Mouse (Mus musculus): ENCODE data around the gene Kcng4. TPM values are rescaled to one million over a fixed set of nuclear protein-coding genes. Genes with fewer than 3 reads are reported as not detected.

Gene Kcng4
- polyA plus RNA-seq, 1 experiment from 2014 or later = 0.14 TPM

DNA sequence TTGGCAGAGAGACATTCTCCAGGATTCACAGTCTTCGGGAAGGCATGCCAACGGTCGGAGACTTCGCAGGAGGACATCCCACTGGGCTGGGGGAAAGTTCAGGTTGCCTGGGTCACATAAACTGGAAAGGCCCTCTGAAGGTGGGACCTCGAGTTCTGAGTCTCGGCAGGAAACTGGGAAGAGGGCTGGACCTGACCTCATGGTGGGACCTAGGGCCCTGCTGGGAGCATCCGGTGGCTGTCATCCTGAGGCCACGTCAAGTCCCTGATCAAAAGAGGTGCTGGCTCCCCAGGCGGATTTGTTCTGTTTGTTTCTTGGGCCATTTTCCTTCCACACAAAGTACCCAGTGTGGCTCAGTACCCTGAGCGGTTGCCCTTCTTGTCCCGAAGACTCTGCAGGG lies 28.0 kb upstream of the Kcng4 start:
- H3K27me3 ChIP-seq (replicated peaks) = peaks cover 15% of the 10 kb centered on the region; the same call in 1 of the 2 replicates
- H3K36me3 ChIP-seq = no peaks in the 10 kb centered on the region
- H3K9ac ChIP-seq (replicated peaks) = no peak overlapping the region
- no peak overlapping the region for H3K4me2 ChIP-seq
- H3K4me3 ChIP-seq (replicated peaks) = no peak overlapping the region
- ATAC-seq (ENCODE audit: low FRiP score) = no peak
- peaks cover 12% of the 10 kb centered on the region for H3K4me1 ChIP-seq
- no peak overlapping the region for H3K27ac ChIP-seq (replicated peaks)
- H3K9me3 ChIP-seq (replicated peaks) = no peaks in the 10 kb centered on the region
- WGBS = 60% methylated on average over 11 of the region's 11 CpGs

DNA sequence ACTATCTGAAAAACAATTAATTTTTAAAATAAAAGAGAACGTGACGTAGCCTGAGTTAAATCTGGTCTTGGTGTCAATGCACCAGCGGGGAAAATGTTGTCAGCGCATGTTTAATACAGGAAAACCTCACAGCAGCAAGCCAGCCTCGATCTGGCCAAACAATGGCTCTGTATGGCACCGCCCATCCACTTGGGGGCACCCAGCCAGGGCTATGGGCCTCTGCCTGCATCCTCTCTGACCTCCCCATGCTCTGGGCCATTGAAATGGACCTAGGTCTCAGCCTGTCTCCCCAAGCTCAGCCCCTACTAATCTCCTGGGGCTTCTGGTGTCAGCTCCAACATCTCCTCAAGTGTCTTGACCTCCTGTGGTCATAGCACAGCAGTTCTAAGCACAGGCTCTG lies 26.4 kb upstream of the Kcng4 start:
- H3K4me2 ChIP-seq = no peak overlapping the region
- ATAC-seq (ENCODE audit: low FRiP score) = no peak

GRCm38 (mm10) chr8:119661081-119661480 lies 25.6 kb upstream of the Kcng4 start:
- H3K4me1 ChIP-seq = peaks cover 9% of the 10 kb centered on the region
- no peaks in the 10 kb centered on the region for H3K36me3 ChIP-seq
- WGBS = 7% methylated on average over 9 of the region's 9 CpGs
- no peaks in the 10 kb centered on the region for H3K9me3 ChIP-seq (replicated peaks)
- H3K27me3 ChIP-seq (replicated peaks) = peaks cover 1% of the 10 kb centered on the region; the same call in 1 of the 2 replicates
- H3K9ac ChIP-seq (replicated peaks) = no peak overlapping the region
- H3K4me2 ChIP-seq = no peak overlapping the region
- ATAC-seq (ENCODE audit: low FRiP score) = no peak
- H3K27ac ChIP-seq (replicated peaks) = no peak overlapping the region
- H3K4me3 ChIP-seq (replicated peaks) = no peak overlapping the region

More for the DNA sequence above, 26.4 kb upstream of the Kcng4 start:
- no peak overlapping the region for H3K4me3 ChIP-seq (replicated peaks)
- peaks cover 12% of the 10 kb centered on the region for H3K4me1 ChIP-seq
- H3K9me3 ChIP-seq (replicated peaks) = no peaks in the 10 kb centered on the region
- 62% methylated on average over 6 of the region's 6 CpGs for WGBS
- no peak overlapping the region for H3K27ac ChIP-seq (replicated peaks)
- no peak overlapping the region for H3K9ac ChIP-seq (replicated peaks)
- peaks cover 9% of the 10 kb centered on the region; the same call in 1 of the 2 replicates for H3K27me3 ChIP-seq (replicated peaks)
- H3K36me3 ChIP-seq = no peaks in the 10 kb centered on the region

GRCm38 (mm10) chr8:119656709-119657464 lies 21.4 kb upstream of the Kcng4 start:
- Histone ChIP-seq H3K4me2 (no peak overlapping the region), H3K27ac (replicated peaks) (no peak overlapping the region), H3K4me1 (peaks cover 9% of the 10 kb centered on the region), H3K4me3 (replicated peaks) (no peak overlapping the region), H3K36me3 (no peaks in the 10 kb centered on the region), H3K27me3 (replicated peaks) (no peaks in the 10 kb centered on the region), H3K9ac (replicated peaks) (no peak overlapping the region), H3K9me3 (replicated peaks) (no peaks in the 10 kb centered on the region)
- WGBS = 57% methylated on average over 5 of the region's 5 CpGs
- ATAC-seq (ENCODE audit: low FRiP score) = no peak

GRCm38 (mm10) chr8:119651324-119651723 lies 15.8 kb upstream of the Kcng4 start:
- no peaks in the 10 kb centered on the region for H3K36me3 ChIP-seq
- 76% methylated on average over 2 of the region's 2 CpGs for WGBS
- H3K9ac ChIP-seq (replicated peaks) = no peak overlapping the region
- H3K4me1 ChIP-seq = no peaks in the 10 kb centered on the region
- no peak for ATAC-seq (ENCODE audit: low FRiP score)
- H3K4me3 ChIP-seq (replicated peaks) = no peak overlapping the region
- no peak overlapping the region for H3K27ac ChIP-seq (replicated peaks)
- H3K9me3 ChIP-seq (replicated peaks) = no peaks in the 10 kb centered on the region
- no peaks in the 10 kb centered on the region for H3K27me3 ChIP-seq (replicated peaks)
- no peak overlapping the region for H3K4me2 ChIP-seq

GRCm38 (mm10) chr8:119646846-119647245 lies 11.4 kb upstream of the Kcng4 start:
- H3K4me1 ChIP-seq = peaks cover 20% of the 10 kb centered on the region
- H3K27me3 ChIP-seq (replicated peaks) = no peaks in the 10 kb centered on the region
- H3K9ac ChIP-seq (replicated peaks) = no peak overlapping the region
- no peak overlapping the region for H3K4me3 ChIP-seq (replicated peaks)
- H3K36me3 ChIP-seq = no peaks in the 10 kb centered on the region
- WGBS = 83% methylated on average over 7 of the region's 7 CpGs
- no peak overlapping the region for H3K27ac ChIP-seq (replicated peaks)
- H3K4me2 ChIP-seq = no peak overlapping the region
- H3K9me3 ChIP-seq (replicated peaks) = no peaks in the 10 kb centered on the region
- no peak for ATAC-seq (ENCODE audit: low FRiP score)

DNA sequence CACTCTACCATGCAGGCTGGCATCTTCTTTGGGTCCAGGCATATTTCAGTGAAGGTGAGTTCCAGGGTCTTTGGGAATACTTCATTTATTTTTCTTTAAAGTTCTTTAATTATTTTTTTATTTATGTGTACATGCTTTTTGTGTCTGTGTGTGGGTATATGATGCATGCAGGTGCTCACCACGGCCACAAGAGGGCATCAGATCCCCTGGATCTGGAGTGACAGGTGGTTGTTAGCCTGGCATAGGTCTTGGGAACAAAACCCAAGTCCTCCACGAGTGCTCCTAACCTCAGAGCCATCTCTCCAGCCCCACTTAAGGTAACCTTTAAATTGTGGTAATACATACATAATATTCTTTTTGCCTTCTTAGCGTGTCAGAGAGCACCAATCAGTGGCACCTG lies 10.7 kb upstream of the Kcng4 start:
- Histone ChIP-seq H3K9me3 (replicated peaks) (no peaks in the 10 kb centered on the region), H3K27ac (replicated peaks) (no peak overlapping the region), H3K4me2 (no peak overlapping the region), H3K36me3 (no peaks in the 10 kb centered on the region), H3K9ac (replicated peaks) (no peak overlapping the region), H3K4me3 (replicated peaks) (no peak overlapping the region), H3K4me1 (peaks cover 20% of the 10 kb centered on the region), H3K27me3 (replicated peaks) (no peaks in the 10 kb centered on the region)
- WGBS = 78% methylated on average over 3 of the region's 3 CpGs
- ATAC-seq (ENCODE audit: low FRiP score) = no peak

GRCm38 (mm10) chr8:119644981-119645597 lies 9.6 kb upstream of the Kcng4 start:
- Histone ChIP-seq H3K9me3 (replicated peaks) (no peaks in the 10 kb centered on the region), H3K4me2 (peak overlapping the region; percentile 13; the same call in 1 of the 2 replicates), H3K27ac (replicated peaks) (peak overlapping the region; percentile 71), H3K27me3 (replicated peaks) (no peaks in the 10 kb centered on the region), H3K4me1 (peaks cover 20% of the 10 kb centered on the region), H3K9ac (replicated peaks) (no peak overlapping the region), H3K4me3 (replicated peaks) (no peak overlapping the region), H3K36me3 (no peaks in the 10 kb centered on the region)
- ATAC-seq (ENCODE audit: low FRiP score) = peak; percentile 88
- WGBS = 29% methylated on average over 18 of the region's 18 CpGs

DNA sequence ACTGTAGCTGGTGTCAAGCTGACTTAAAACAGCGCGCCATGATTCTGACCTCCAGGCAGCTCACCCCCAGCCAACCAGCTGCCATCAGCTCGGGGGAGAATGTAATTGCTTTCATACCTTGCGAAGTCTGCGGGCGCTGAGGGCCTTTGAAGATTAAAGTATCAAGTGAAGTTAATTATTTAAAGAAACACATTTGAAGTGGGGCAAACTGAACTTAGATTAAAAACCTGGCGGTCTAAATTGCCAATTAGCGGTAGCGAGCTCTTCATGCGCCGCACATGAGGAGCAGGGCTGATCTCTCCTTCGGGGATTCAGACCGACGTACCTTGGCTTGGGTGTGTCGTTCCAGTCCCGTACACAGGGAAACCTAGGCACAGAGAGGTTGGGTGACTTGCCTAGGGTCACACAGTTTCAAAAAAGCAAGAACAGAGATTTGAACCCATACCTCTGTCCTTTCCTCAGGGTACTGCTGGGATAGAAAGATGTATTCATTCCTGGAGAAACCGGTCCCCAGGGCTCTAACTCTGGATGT lies 9.0 kb upstream of the Kcng4 start:
- Histone ChIP-seq H3K36me3 (no peaks in the 10 kb centered on the region), H3K9ac (replicated peaks) (no peak overlapping the region), H3K4me2 (0 out of 2 replicates have a peak overlapping the region, but pooled peaks have one; percentile 13), H3K4me1 (peaks cover 23% of the 10 kb centered on the region), H3K9me3 (replicated peaks) (no peaks in the 10 kb centered on the region), H3K27me3 (replicated peaks) (no peaks in the 10 kb centered on the region), H3K27ac (replicated peaks) (peak overlapping the region; percentile 71), H3K4me3 (replicated peaks) (no peak overlapping the region)
- peak; percentile 29; the same call in 1 of the 2 replicates for ATAC-seq (ENCODE audit: low FRiP score)
- 44% methylated on average over 17 of the region's 17 CpGs for WGBS

- 94% methylated on average over 1 of the region's 1 CpGs for WGBS
- no peak overlapping the region for H3K9ac ChIP-seq (replicated peaks)
- no peak for ATAC-seq (ENCODE audit: low FRiP score)
These were observed 7.5 kb upstream of the Kcng4 start for GRCm38 (mm10) chr8:119642960-119643359.

DNA sequence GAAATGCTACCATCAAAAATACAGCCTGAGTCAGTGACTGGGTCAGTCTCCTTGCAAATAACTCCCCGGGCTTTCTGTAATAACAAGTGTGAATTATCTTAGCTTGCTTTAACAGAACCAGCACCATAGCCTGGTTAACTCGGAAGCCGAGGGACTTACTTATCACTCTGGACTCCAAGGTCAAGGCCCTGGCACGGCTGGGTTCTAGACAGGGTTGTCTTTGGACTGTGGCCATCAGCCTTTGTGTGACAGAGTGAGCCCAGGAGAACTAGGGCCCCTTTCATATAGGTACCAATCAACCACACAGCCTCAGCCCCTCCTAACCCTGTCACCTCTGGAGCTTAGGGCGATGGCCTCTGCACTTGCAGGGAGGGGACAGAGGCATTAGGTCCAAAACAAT lies 5.6 kb upstream of the Kcng4 start:
- Histone ChIP-seq H3K9me3 (replicated peaks) (no peaks in the 10 kb centered on the region), H3K27ac (replicated peaks) (no peak overlapping the region), H3K4me2 (no peak overlapping the region), H3K36me3 (no peaks in the 10 kb centered on the region), H3K4me3 (replicated peaks) (no peak overlapping the region), H3K27me3 (replicated peaks) (0 out of 2 replicates have a peak, but pooled peaks cover 3% of the 10 kb centered on the region), H3K4me1 (peaks cover 23% of the 10 kb centered on the region), H3K9ac (replicated peaks) (no peak overlapping the region)
- ATAC-seq (ENCODE audit: low FRiP score) = no peak
- WGBS = 90% methylated on average over 5 of the region's 5 CpGs

More at GRCm38 (mm10) chr8:119642960-119643359, 7.5 kb upstream of the Kcng4 start:
- no peak overlapping the region for H3K4me3 ChIP-seq (replicated peaks)
- H3K36me3 ChIP-seq = no peaks in the 10 kb centered on the region
- H3K4me1 ChIP-seq = peaks cover 23% of the 10 kb centered on the region
- no peak overlapping the region for H3K4me2 ChIP-seq
- H3K9me3 ChIP-seq (replicated peaks) = no peaks in the 10 kb centered on the region
- no peak overlapping the region for H3K27ac ChIP-seq (replicated peaks)
- no peaks in the 10 kb centered on the region for H3K27me3 ChIP-seq (replicated peaks)

- no peak for ATAC-seq (ENCODE audit: low FRiP score)
- 0 out of 2 replicates have a peak, but pooled peaks cover 10% of the 10 kb centered on the region for H3K27me3 ChIP-seq (replicated peaks)
- WGBS = 19% methylated on average over 7 of the region's 7 CpGs
These were observed 4.3 kb upstream of the Kcng4 start for GRCm38 (mm10) chr8:119639798-119640197.

More at GRCm38 (mm10) chr8:119639798-119640197, 4.3 kb upstream of the Kcng4 start:
- Histone ChIP-seq H3K4me1 (peaks cover 20% of the 10 kb centered on the region), H3K9ac (replicated peaks) (no peak overlapping the region), H3K27ac (replicated peaks) (no peak overlapping the region), H3K4me2 (no peak overlapping the region), H3K9me3 (replicated peaks) (no peaks in the 10 kb centered on the region), H3K4me3 (replicated peaks) (no peak overlapping the region), H3K36me3 (no peaks in the 10 kb centered on the region)
